9 mouse cellular contexts compared by ENCODE assay signal in genomic region chr6:85037677-85038076, GRCm38 (mm10). TPM values are rescaled to one million over a fixed set of nuclear protein-coding genes. Genes with fewer than 3 reads are reported as not detected.
DNase-seq lines count a peak whose midpoint lies in the region; ATAC-seq and TF ChIP-seq lines count a peak whose summit lies in the region.
"Had no signal": no experiment of that assay in that cellular context is flagged by ENCODE, and none has a peak within 500 bp of the region (broad histone marks: within the 10 kb centered on the region; RNA-seq: fewer than 3 reads in every experiment).

No protein-coding gene starts in this region.

- TF ChIP-seq CTCF in Patski (IDR thresholded peaks at IDR 0.05): peak; percentile 94
- TF ChIP-seq CTCF in lung, embryonic 14.5 days (IDR thresholded peaks at IDR 0.05; ENCODE audit: low read depth): peak; percentile 90

- no peak overlapping the region for H3K4me2 ChIP-seq in lung, embryonic 14.5 days
- H3K4me2 ChIP-seq: lung, embryonic 15.5 days had no signal

- POLR2A ChIA-PET in Patski (lab: Charles Lee): interaction anchor here (0.7 to 1.5 kb wide), 2 partner anchors 9 to 99 kb away, joined by 3 read pairs; partner anchors contain the start of gene Spr

- H3K9ac ChIP-seq in lung, embryonic 14.5 days: no peak overlapping the region
- H3K9ac ChIP-seq: lung, embryonic 15.5 days had no signal

- H3K36me3 ChIP-seq in lung, embryonic 14.5 days (ENCODE audit: insufficient read depth): no peaks in the 10 kb centered on the region
- H3K36me3 ChIP-seq: lung, embryonic 15.5 days had no signal

- H3K4me3 ChIP-seq in lung, embryonic 14.5 days (ENCODE audit: low read depth, low read length): no peak overlapping the region
- H3K4me3 ChIP-seq: lung, embryonic 15.5 days had no signal

- in situ Hi-C loops in Patski (cut with MboI; ENCODE audit: low pct_unique_long_range_greater_than_20kb): loop anchor here (25.0 kb wide), 1 partner anchor 375 kb away; the partner anchor contains the start of gene Noto

- H3K27me3 ChIP-seq in Patski: no peaks in the 10 kb centered on the region
- no peaks in the 10 kb centered on the region for H3K27me3 ChIP-seq in lung, embryonic 14.5 days (ENCODE audit: insufficient read depth, low read length)
- H3K27me3 ChIP-seq: lung, embryonic 15.5 days had no signal

- ATAC-seq in Patski: no peak
- no peak for ATAC-seq in lung, embryonic 14.5 days (ENCODE audit: insufficient read depth)
- ATAC-seq in erythroid progenitor cell, adult 5-6 weeks (replicated peaks; ENCODE audit: low FRiP score, poor library complexity, severe bottlenecking): no peak

- no peaks in the 10 kb centered on the region for H3K9me3 ChIP-seq in lung, embryonic 14.5 days (ENCODE audit: low read depth, low read length)
- H3K9me3 ChIP-seq: lung, embryonic 15.5 days had no signal

- CTCF ChIA-PET in Patski (lab: Charles Lee): interaction anchor here (0.6 to 2.9 kb wide), 15 partner anchors 9 to 190 kb away, joined by 3 to 12 read pairs (median 5); partner anchors contain the start of gene Spr

- no peaks in the 10 kb centered on the region for H3K4me1 ChIP-seq in lung, embryonic 14.5 days (ENCODE audit: insufficient read depth)
- H3K4me1 ChIP-seq: lung, embryonic 15.5 days had no signal

- 6% methylated on average over 6 of the region's 6 CpGs for WGBS in lung, embryonic 14.5 days

- DNase-seq in CD8-positive naive resting alpha-beta T cell, adult 2 months (ENCODE audit: low read depth in 2 of 2, low spot score in 2 of 2): peak; percentile 38 to 57
- DNase-seq in Patski (ENCODE audit: low read depth, low spot score): peak; percentile 6
- peak; percentile 53 for DNase-seq in cerebellum, adult 9-11 months
- peak; percentile 47 to 57 for DNase-seq in frontal cortex, postnatal 14 days (ENCODE audit: low spot score in 2 of 2)
- peak; percentile 60 to 74 for DNase-seq in kidney, postnatal 36 days
- peak; percentile 92 for DNase-seq in lung, embryonic 14.5 days
- peak; percentile 75 for DNase-seq in retina, postnatal 1 day

- H3K27ac ChIP-seq in lung, embryonic 14.5 days (ENCODE audit: low read depth): no peak overlapping the region
- H3K27ac ChIP-seq: lung, embryonic 15.5 days had no signal

RNA-seq across cellular contexts. Expression of gene Exoc6b, which starts 31.6 kb away (rescaled TPM):
- polyA plus RNA-seq in Patski (2021): 32.4 TPM
- polyA plus RNA-seq in lung, embryonic 14.5 days (2014; fragmentation: Nextera tagmentation; extraction: Ambion mirVana): 40.4 and 40.7 TPM in 2 replicates
- total RNA-seq in erythroid progenitor cell, adult 5-6 weeks (2015; ENCODE audit: low replicate concordance): 0.84 and 1.4 TPM in 2 replicates
- 0.83 and 4.0 TPM in 2 replicates for total RNA-seq in erythroid progenitor cell, adult 5-6 weeks (2017; ENCODE audit: low replicate concordance)

Comparison
In these comparisons a context has a peak if more than half of its experiments do, and no peak if none do; other contexts are left out.
1. DNase-seq: peak in every context shown above with its lines; median percentile 92 in lung, embryonic 14.5 days; 75 in retina, postnatal 1 day; 67 in kidney, postnatal 36 days; 53 in cerebellum, adult 9-11 months; 52 in frontal cortex, postnatal 14 days; 48 in CD8-positive naive resting alpha-beta T cell, adult 2 months; 6 in Patski.